Mouse (Mus musculus) cerebellum, adult 11 months (tissue): Measurements from ENCODE around the gene Zfp276.
"Not testable (repeated sequence)": the region's sequence is repeated elsewhere in the genome, so short reads cannot be mapped to it uniquely, and the experiment has no call there.

Experiments used
- DNase-seq: peaks from one replicate; pipeline ENCODE4 v3.0.0; 2022

Gene Zfp276

DNA sequence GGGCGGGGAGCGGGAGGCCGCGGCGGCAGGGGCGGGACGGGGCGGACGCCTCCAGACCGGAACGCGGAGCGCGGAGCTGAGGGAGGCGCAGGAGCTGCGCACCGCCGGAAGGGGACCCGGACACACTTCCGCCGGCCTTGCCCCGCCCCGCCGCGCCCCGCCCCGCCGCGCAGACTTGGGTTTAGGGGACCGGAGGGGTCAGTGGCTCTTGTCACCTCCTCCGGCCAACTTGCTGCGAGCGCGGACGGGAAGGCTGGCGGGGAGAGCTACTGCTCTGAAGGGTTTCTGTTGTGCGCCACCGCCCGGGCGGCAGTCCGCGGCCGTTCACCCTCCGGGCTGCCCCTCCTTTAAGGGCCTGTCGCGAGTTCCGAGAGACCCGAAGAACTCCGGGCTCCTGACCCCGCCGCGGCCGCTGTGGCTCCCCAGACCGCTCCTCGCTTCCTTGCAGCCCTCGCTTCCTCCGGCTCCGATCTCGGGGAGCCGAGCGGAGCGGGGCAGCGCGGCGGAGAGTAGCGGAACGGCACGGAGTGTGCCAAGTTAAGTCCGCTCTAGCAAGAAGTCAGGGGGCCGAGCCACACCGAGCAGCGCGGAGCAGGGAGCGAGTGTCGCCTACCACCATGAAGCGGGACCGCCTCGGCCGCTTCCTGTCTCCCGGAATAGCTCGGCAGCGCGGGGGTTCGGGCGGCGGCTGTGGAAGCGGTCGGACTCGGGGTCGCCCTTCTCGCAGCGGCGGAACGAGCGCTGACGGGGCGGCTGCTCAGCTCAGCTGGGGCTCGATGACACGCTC, at the start of gene Zfp276, which contains the start of gene Vps9d1:
Zfp276 (plus strand) TSS at position 97 of the 787 bp plus-strand sequence.
Vps9d1 (minus strand) TSS at position 250 of the 787 bp plus-strand sequence.
- DNase-seq, result peak; percentile 74

DNA sequence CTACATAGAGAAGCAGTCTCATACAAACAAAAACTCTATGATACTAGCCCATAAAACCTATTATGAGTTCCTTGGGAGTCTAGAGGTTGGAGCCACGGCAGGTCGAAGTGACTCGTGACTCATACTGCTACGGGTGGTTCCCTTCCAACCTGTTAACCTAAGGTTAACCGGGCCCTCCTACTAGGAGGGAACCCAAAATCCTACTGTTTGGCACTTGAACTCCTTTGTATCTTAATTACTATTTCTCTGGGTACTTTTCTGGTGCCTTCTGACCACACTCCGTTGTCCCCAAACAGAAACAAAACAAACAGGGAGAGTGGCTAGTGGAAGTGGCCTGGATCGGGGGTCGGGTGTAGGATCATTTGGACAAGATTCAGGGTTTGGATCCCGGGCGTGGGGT, 42.1 kb upstream of the Zfp276 start:
- DNase-seq, result no peak

DNA sequence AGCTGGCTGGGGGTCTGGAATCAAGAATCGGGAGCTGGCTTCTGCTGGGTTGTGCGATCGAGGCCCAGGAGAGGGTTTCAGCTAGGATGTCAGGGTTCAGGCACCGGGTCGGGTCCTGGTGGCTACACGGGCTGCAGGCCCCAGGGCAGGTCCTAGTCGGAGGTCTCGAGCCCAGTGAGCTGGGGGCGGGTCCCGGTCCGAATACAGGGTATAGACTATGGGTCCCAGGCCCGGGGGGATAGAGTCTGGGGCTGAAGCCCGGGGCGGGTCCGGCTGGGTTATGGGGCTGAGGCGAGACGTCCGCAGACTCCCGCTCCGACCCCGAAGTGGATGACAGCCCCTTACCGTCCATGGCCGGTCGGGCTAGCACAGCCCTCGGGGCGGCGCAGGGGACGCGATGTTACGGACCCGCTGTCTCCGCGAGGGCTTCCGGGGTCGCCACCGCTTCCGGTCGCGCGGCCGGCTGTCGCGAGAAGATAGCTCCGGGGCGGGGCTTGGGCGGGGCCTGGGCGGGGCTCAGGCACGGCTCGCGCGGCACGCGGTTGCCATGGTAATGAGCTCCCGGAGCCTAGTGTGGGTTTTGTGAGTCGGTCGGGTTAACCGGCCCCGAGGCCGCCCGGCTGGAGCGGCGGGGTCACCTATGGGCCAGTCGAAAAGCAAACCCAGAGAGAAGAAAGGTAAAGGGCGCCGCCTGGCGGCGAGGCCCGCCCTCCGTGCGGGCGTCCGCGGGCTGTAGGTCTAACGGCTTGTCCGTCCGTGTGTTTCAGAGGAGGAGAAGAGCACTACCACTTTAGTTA, 41.5 kb upstream of the Zfp276 start, which contains the start of the genes Chmp1a and Spata33:
Chmp1a (minus strand) TSS at position 443 of the 797 bp plus-strand sequence.
Spata33 (plus strand) TSS at position 512 of the 797 bp plus-strand sequence.
- DNase-seq, result peak; percentile 85

DNA sequence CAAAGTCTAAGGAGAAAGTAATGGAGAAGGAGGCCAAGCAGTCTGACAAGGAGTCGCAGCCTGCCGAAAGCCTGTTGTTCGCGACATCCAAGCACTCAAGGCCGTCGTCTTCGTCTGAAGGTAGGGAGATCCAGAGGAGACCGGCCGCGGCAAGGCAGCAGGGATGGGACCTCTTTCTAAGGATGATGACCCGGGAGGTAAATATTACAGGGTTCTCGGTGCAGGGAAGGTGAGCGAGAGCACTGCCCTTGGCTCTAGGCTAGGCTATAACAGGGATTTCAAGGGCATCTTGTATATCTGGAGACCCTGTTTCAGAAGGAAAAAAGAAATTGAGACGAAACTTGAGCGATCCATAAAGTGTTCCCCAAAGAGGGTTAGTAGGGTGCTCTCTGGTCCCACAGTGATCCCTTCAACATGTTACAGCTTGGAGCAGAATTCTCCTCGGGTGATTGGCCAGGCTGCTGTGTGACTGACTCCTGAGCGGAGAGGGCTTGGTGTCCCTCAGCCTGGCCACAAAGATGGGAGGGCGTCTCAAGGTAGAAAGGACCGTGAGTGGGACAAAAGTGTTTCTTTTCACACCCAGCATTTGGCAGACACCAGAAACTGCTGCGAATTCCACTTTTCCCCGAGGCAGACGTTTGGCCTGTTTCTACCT, 40.8 kb upstream of the Zfp276 start:
- no peak for DNase-seq

DNA sequence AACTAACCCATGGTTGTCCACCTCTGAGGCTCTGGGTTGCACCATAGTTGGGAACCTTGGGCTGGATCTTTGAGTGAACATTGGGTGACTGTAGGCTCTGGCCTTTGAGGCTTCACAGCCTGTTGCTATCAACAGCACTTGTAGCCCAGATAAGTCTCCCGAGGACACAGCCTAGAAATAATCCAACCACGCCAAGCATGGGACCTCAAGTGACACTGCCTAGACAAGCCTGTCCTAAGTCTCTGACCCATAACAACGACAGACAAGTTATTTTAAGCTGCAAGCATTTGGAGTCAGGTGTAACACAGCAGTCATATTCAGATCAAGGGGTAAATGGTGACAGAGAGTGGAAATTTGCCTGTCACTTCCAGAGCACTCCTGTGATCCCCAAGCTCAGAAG, 38.6 kb upstream of the Zfp276 start:
- no peak for DNase-seq

DNA sequence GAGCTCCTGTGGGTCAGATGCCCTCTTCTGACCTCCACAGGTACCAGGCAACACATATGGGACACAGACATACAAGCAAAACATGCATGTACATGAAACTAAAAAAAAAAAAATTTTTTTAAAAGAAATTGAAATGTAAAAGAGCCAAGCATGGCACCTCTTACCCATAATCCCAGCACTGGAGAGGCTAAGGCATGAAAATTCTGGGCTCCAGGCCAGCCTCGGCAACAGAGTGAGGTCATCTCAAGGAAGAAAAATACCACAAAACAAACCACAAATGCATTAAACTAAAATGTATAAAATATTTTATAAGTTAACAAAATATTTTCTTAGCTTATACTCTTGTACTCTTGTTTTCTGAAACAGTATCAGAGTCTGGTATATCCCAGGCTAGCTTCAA, 33.1 kb upstream of the Zfp276 start:
- no peak for DNase-seq

DNA sequence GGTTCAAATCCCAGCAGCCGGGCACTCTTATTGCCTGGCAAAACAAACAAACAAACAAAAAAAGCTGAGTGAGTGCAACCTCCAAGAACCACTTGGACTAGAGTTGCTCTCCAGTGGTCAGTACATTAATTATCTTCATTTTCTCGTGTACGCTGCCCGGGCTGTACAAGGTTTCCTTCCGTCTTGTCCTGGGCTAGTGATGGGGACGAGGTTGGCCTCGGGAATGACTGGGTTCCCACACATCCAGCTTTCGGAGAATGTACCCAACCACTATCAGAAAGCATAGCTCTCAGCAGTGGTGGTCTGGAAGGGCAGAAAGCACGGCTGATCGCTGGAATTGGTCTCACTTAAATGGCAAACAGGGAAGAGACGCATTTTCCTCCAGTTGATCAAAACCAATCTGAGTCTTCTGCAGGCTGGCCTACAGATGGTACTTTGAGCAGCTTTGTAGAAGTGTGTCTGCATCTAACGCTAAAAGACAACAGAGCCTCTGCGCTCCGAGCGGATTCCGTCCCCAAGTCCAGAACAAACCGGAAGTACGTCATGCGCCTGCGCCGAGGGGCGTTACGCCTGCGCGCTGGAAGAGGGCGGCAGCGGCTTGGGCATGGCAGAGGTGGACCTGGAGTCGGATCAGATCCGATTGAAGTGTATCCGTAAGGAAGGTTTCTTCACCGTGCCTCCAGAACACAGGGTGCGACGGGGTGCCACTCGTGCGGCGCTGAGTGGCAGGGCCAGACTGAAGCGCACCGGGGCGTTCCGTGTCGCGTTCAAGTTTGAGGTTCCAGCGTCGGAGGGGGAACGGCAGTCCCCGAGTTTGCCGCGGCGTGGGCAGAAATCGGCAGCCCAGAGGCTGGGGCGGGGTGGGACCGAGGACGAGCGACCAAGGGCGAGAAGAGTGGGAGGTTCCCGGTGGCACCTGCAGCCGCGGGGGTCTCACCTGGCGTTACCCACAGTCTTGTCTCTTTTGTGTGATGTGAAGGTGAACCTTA, 29.4 kb upstream of the Zfp276 start, which contains the start of gene Cdk10:
Cdk10 (plus strand) TSS at position 565 of the 989 bp plus-strand sequence.
- DNase-seq, result peak; percentile 89

DNA sequence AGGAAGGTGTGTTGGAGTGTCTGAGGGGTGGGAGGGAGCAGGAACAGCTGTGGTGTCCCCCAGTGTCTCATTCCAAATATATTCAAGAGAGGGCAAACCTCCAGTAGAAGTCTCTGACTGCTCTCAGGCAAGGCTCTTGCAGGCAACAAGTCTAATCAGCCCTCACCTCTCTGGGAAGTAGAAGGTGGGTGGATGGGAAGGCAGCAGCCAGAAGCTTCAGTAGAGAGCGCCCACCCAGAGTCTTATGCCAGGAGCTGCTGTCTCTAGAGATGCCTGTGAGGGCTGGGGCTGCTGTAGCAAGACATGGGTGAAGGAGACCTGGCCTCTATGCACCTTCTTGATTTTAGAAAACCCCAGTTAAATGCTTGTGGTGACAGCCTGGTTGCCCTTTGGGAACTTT, 25.6 kb upstream of the Zfp276 start:
- no peak for DNase-seq

DNA sequence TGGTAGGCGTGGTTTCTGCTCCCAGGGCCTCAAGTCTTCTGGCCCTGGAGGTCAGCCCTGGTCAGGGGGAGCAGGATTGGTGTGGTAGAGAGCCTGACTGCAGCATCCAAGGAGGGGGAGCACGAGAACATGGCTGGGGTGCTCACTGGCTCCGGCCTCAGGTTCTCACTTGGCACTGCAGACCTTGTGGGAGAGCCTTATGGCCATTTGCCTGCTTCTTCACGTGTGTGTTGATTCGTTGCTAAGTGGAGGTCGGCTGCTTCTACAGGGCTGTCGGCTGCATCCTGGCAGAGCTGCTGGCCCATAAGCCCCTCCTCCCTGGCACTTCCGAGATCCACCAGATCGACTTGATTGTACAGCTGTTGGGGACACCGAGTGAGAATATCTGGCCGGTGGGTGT, 23.7 kb upstream of the Zfp276 start:
- not testable (repeated sequence) for DNase-seq

DNA sequence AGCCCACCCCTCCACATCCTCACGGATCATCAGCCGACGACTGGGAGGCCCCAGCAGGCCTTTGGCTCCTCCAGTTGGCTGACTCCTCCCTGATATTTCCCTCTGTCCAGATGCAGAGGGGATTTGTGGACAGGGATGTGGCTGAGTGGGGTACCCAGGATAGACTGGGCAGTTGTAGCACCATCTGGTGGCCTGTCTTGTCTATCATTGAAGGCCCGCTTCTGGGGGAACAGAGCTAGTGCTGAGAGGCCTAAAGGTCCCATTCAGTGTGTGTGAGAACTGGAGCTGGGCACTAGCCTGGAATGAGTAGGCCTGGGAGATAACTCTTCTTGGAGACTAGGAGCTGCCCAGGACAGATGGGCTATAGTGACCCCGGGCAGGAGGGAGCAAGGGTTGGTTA, 22.3 kb upstream of the Zfp276 start:
- no peak for DNase-seq

DNA sequence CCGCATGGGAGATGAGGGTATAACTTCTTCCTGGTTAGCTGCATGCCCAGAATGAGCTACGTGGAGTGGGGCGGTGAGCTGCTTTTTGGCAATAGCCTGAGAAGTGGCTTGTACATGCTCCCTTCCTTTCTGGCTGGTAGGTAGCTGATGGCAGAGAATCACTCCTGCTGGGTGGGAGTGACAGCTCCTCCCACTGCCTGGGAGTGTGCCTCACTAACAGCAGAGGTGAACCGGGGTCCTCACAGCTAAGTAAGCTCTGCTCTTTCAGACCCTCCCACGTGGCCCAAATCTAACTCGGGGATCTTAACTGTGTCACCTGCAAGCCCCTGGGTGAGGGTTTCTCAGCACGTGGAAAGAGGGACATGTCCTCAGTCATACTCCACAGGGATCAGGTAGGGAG, 21.4 kb upstream of the Zfp276 start:
- no peak for DNase-seq

DNA sequence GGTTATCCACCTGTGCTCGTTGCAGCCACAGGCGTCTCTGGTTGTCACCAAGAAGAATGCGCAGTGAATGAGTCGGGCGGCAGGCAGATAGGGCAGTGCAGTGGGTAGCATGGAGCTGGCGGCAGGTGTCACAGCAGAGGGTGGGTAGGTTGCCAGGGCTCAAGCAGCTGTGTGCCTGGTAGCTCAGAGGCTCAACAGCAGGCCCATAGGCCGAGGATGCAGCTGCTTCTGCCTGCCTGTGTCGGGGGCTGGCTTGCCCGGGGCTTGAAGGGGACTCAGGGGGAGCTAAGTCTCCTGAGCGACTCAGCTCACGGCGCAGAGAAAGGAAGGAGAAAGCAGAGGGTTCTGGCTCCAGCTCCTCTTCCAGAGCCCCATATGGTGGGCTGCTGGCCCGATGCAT, 20.7 kb upstream of the Zfp276 start:
- DNase-seq, result no peak

DNA sequence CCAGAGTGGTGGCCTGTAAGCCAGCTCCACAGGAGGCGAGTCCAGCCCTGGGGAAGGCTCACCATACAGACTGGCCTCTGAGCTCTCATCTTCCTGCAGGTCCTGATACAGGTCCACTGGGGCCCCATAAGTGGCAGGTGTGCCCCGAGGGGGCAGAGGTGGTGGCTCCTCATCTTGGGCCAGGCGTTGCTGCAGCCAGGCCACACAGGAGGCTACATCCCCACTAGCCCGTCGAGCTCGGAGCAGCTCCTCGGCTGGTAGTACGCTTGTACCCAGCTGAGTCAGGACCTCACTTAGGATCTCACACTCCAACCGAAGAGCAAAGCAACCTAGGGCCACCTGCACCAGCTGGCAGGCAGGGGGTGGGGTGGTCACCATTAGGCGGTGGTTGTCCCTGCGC, 20.2 kb upstream of the Zfp276 start:
- no peak for DNase-seq

DNA sequence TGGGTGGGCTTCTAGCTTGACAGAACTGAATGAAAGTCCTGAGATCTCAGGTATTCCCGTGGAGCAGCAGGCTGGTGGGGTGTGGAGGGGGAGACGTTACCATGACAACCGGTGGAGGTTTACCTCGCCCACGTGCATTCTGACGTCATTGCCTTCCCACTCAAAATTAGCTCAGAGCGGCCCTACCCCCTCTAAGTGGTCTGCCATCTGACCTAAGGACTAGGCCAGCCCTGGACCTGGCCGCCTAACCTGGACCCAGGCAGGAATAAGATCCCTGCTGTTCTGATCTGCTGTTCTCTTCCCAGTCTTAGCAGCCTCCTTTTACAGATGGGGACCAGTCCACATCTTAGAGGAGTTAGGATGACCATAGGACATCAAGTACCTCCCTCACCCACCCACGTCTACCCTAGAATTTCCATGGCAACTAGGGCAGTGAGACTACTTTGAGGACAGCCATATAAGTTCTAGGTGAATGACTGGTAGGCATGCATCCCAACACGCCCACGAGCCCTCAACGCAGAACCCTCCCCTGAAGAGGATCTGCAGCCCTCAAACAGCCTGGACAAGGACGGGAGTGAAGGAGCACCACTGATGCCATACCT, 19.0 kb upstream of the Zfp276 start:
- peak; percentile 48 for DNase-seq

DNA sequence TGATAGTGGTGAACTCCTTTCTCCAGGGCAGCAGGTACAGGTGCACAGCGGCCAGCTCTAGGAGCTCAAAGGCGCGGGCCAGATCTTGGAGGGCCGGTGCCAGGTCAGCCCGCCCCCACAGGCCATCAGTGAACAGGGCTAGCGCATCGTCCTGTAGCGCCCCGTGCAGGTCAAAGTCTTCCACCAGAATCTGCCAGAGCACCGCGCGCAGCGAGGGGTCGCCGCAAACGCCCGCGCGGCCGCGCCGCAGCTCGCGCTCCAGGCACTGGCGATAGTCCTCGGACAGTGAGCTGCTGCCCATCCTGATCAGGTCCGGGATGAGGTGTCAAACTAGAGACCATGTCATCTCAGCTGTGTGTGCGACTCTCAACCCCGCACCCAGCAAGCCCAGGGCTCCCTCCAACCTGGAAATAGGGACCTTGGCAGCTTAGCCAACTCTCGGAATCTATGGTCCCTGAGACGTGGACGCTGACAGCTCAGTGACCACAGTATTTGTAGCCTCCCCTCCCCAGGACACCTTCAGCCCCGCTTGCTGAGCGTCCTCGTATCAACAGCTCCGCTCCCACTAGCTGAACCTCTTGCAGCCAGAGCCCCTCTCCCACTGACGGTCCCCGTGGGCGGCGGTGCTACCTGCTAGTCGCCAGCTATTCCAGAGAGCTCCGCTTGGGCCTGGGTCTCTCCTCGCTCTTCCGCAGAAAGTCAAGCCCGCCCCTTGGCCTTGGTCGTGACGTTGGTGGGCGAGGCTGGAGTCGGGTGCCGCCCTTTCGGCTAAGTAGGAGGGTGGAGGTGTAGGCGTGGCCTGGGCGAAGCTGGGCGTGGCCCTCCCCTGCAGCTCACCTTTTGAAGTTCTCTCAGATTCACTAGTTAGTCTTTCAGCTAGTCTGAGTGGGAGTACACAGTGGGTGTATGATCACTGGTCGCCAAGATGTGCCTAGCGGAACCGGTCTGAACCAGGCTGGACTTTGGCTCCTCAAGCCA, 18.2 kb upstream of the Zfp276 start, which contains the start of gene Spata2l:
Spata2l (minus strand) TSS at position 714 of the 978 bp plus-strand sequence.
- DNase-seq, result peak; percentile 80

DNA sequence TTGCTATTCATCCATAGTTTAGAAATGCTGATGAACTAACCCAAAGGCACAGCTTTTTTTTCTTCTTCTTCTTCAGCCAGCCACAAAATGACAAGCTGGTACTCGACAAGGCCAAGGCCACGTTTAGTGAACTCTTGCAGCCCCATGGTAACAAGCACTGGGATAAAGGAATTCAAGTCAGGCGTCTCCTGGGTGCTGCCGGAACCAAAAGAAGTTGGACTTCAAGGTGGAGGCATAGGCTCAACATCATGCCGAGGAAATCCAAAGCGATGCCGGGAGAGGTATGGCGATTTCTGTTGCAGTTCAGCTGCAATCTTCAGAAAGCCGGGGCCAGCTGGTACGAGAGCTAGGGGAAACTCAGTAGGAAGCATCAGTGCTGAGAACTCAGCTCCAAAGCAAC, 14.6 kb upstream of the Zfp276 start:
- DNase-seq, result no peak

DNA sequence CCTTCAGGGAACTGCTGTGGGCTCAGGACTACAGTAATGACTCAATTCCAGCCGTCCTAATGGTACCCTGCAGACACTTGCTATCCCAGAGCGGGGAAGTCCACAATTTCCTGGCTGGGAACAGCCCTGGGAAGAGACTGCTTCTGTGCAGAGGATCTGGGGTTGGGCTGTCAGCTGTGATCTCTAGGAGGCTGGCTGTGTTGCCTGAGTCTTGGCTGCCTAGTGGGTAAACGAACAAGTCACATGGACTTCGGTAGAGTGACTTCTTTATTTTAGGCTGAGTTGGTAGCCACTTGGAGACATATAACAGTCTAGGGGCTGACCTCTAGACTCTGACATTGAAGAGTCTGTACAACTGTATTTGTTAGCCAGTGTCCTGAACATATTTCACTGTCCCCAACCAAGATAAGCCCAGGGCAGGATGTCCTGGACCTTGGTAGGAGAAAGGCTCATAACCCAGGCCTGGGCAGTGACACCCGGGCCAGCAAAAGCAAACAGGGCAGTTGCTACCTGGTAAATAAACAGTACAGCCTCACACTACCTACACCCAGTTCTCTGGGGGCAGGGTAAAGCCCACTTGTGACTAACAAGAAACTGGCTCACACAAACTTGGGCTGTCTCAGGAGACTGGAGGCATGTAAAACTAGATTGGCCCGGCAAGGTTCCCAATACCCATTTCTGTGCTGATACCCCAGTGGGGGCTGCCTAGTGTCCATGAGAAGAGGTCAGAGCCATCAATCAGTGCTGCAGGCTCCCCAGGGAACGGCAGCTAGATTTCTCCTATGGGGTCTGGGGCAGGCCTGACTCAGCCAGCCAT, 11.7 kb upstream of the Zfp276 start:
- DNase-seq, result no peak

DNA sequence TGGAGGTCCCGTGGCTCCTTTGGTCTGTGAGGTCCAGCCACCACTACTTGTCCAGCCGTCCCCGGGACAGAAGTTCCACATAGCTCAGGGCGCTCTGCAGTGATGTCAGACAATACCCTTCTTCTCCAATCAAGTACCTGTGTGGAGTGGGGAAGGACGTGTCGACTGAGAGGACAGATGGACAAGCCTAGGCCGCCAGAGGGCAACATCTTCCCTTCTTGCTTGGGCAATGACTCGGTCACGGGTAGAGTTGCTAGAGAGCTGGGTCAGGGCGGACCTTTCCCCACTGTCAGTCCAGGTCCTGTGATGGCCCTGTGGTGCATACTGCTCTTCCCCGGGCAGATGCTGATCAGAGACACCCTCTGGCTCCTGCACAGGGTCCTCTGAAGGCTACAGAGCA, 10.9 kb upstream of the Zfp276 start:
- DNase-seq, result no peak

DNA sequence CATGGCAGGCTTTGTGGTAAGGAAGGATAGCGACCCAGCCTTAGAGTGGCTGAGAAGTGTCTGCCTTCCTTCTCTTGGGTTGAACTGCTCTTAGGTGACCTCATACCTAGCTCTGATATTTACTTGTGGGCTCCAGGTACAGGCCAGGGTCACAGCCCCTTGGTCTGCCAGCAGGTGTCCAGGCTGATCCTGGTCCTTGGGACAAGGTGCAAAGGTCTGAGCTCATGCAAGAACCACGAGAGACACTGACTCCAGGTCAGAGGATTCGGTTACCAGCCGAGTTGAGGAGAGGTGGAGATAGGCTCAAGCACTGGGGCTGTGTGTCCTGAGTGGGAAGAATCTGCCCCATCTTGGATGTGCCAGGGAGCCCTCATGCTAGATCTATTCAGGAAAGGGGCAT, 9.6 kb upstream of the Zfp276 start:
- DNase-seq, result no peak
